Mouse (Mus musculus) ES-Bruce4 (cell line): ENCODE measurements at regions not wholly inside any gene's neighbourhood (a gene's known extent, or its start where the extent isn't known, plus 50 kb on each side); places are given as distances from the start of the nearest gene placed in this dataset.
"Not testable (repeated sequence)": the region's sequence is repeated elsewhere in the genome, so short reads cannot be mapped to it uniquely, and the experiment has no call there.

ENCODE experiments used
- H3K27ac ChIP-seq: 2 replicates; pipeline ENCODE4 v1.5.1; 2012; ENCODE audit warnings: low read length, inconsistent platforms; ENCODE audit not compliant: insufficient read depth
- H3K27me3 ChIP-seq: 2 replicates; pipeline ENCODE4 v1.6.1; 2012; ENCODE audit warnings: mild to moderate bottlenecking, low read length, inconsistent platforms; ENCODE audit not compliant: control insufficient read depth, poor library complexity, insufficient read depth, severe bottlenecking
- H3K36me3 ChIP-seq: 2 replicates; pipeline ENCODE4 v1.6.1; 2012; ENCODE audit warnings: inconsistent platforms, mild to moderate bottlenecking, low read length, moderate library complexity; ENCODE audit not compliant: control insufficient read depth, poor library complexity, insufficient read depth, severe bottlenecking
- H3K4me1 ChIP-seq: one replicate; pipeline ENCODE4 v1.8.1; 2011; ENCODE audit warnings: low read length; ENCODE audit not compliant: control insufficient read depth, insufficient read depth
- H3K4me3 ChIP-seq: 2 replicates; pipeline ENCODE4 v1.5.1; 2011; ENCODE audit warnings: low read depth, mild to moderate bottlenecking, low read length
- H3K9ac ChIP-seq: 2 replicates; pipeline ENCODE4 v1.6.1; 2012; ENCODE audit warnings: low read depth, mild to moderate bottlenecking, inconsistent platforms; ENCODE audit not compliant: poor library complexity, severe bottlenecking
- H3K9me3 ChIP-seq: replicated peaks from 2 replicates; pipeline ENCODE4 v1.6.1; 2012; ENCODE audit warnings: mild to moderate bottlenecking, low read length, inconsistent platforms; ENCODE audit not compliant: control insufficient read depth, poor library complexity, insufficient read depth, severe bottlenecking
- CTCF ChIP-seq: IDR thresholded peaks from one replicate; pipeline ENCODE4 v1.8.1; 2011; ENCODE audit warnings: low read depth, low read length
- EP300 ChIP-seq: IDR thresholded peaks from 2 replicates; pipeline ENCODE4 v1.6.1; 2011; ENCODE audit warnings: low read depth, low read length; ENCODE audit not compliant: insufficient read depth
- POLR2A ChIP-seq: IDR thresholded peaks from one replicate; pipeline ENCODE4 v1.8.1; 2011; ENCODE audit warnings: low read length; ENCODE audit not compliant: insufficient read depth

DNA sequence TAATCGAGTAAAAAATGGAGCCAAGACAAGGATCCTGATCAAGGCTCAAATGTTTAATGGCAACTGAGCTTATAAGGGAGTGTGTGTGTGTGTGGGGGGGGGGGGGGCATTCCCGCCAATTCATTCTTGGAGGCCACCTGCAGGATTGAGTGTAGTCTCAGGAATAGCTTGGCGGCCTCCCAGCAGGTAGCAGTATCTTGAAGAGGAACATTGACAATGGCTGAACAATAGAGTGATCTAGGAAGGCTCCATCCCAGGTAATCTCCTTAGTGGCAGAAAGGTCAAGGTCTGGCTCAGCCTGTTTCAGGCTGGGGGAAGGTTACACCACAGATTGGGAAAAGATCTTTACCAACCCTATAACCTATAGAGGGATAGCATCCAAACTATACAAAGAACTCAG is 1163.5 kb downstream of the Hace1 start:
- no peak overlapping the region for H3K4me3 ChIP-seq
- H3K27me3 ChIP-seq = no peaks in the 10 kb centered on the region
- no peaks in the 10 kb centered on the region for H3K4me1 ChIP-seq
- TF ChIP-seq EP300 = peak; percentile 45; the same call in 1 of the 2 replicates
- no peak for TF ChIP-seq POLR2A
- no peak for TF ChIP-seq CTCF
- no peak overlapping the region for H3K9ac ChIP-seq
- H3K27ac ChIP-seq = no peak overlapping the region; the same call in 1 of the 2 replicates
- H3K36me3 ChIP-seq = no peaks in the 10 kb centered on the region
- H3K9me3 ChIP-seq = 0 out of 2 replicates have a peak, but pooled peaks cover 2% of the 10 kb centered on the region

DNA sequence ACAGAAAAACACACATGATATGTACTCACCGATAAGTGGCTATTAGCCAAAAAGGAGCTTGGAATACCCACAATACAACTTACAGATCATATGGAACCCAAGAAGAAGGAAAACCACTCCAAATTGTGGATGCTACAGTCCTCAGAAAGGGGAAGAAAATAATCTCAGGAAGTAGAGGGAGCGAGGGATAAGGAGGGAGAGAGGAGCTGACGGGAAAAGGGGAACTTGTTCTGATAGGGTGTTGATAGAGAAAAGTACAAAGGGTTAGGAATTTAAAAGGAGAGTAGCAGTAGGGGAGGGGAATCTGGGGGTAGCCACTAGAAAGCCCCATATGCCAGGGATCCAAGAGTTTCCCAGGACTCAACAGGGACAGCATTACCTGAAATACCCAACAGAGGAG is 1164.5 kb downstream of the Hace1 start:
- Histone ChIP-seq H3K27ac (no peak overlapping the region), H3K9me3 (0 out of 2 replicates have a peak, but pooled peaks cover 2% of the 10 kb centered on the region), H3K27me3 (no peaks in the 10 kb centered on the region), H3K36me3 (no peaks in the 10 kb centered on the region), H3K9ac (no peak overlapping the region), H3K4me3 (no peak overlapping the region), H3K4me1 (no peaks in the 10 kb centered on the region)
- TF ChIP-seq POLR2A (no peak), EP300 (no peak), CTCF (no peak)

DNA sequence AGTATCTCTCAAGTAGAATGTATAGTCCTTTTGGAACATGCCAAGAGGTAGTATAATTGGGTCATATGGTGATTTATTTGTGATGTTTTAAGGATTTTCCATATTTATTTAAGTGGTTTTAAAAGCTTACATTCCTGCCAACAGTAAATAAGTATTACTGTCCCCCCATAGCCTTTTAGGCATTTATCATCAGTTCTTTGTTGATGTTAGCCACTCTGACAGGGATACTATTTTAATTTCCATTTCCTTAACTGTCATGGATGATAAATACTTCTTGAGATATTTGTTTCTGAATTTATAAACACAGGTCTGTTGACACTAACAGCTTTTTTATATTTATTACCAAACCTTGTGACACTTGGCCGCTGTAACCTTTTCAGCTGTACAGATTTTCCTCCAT is 1183.3 kb downstream of the Hace1 start:
- no peaks in the 10 kb centered on the region for H3K4me1 ChIP-seq
- H3K9ac ChIP-seq = no peak overlapping the region
- no peaks in the 10 kb centered on the region for H3K27me3 ChIP-seq
- no peak overlapping the region for H3K27ac ChIP-seq
- H3K4me3 ChIP-seq = no peak overlapping the region
- H3K9me3 ChIP-seq = no peaks in the 10 kb centered on the region
- H3K36me3 ChIP-seq = no peaks in the 10 kb centered on the region
- TF ChIP-seq CTCF = no peak
- TF ChIP-seq EP300 = no peak

DNA sequence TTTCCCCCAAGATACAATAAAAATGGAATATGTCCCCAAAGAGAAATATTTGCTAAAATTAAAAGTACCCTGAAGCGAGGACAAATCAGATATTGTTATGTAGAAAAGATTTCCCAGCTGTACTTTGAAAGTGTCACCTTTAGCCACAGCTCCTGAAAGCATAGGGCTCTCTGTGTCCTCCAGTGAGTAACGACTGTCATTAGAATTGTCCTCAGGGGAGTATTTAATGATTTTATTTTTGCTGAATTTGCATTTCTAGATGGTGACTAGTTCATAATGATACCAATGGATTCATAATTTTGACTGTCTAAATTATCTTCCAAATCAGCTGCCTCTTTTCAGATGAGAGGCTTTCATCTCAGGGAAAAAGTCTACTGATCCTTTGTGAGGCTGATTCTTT is 1201.1 kb downstream of the Hace1 start:
- Histone ChIP-seq H3K9me3 (no peaks in the 10 kb centered on the region), H3K27me3 (no peaks in the 10 kb centered on the region; the same call in 1 of the 2 replicates), H3K4me1 (no peaks in the 10 kb centered on the region), H3K27ac (no peak overlapping the region), H3K9ac (no peak overlapping the region), H3K36me3 (no peaks in the 10 kb centered on the region), H3K4me3 (no peak overlapping the region)
- TF ChIP-seq EP300 (no peak), CTCF (no peak), POLR2A (no peak)

DNA sequence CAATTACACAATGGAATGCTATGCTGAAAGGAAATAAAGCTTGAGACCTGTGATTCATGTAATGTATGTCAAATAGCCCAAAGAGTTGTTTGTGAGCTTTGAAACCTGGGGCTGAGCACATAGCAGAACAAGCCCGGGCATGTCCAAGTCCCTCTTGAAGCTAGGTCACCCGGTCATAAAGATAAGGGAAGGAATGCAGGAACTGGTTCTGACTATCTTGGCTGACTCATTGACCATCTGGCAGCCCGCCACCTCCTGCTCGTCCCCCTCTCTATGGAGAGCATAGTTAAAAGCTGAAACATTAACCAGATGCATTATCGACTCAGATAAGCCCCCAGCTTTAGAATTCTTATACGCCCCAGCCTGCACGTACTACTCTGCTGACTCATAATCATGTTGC is 1208.1 kb downstream of the Hace1 start:
- Histone ChIP-seq H3K27ac (peak overlapping the region; percentile 89), H3K9me3 (peaks cover 16% of the 10 kb centered on the region)
- not testable (repeated sequence) for H3K27me3 ChIP-seq, H3K36me3 ChIP-seq, H3K4me1 ChIP-seq, H3K4me3 ChIP-seq, H3K9ac ChIP-seq

DNA sequence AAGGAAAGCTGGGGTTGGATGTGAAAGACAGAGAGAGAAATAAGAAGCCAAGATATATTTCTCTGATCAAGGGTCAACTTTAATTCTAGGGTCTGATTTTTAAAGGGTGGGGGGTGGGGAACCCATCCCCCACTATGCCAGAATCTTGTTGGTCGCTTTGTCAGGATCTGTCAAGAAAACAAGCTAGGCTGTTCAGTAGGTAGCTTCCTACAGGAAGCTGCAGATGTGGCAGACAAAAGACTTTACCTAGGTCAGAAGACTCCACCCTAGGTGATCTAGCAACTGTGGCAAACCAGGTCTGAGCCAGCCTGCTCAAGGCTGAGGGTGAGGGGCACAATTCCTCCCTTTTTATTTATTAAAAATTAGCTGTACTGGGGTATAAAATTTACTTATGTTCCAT is 1236.6 kb downstream of the Hace1 start:
- no peak for TF ChIP-seq POLR2A
- TF ChIP-seq CTCF = no peak
- peak; percentile 87 for TF ChIP-seq EP300
- Histone ChIP-seq H3K9me3 (no peaks in the 10 kb centered on the region; the same call in 1 of the 2 replicates), H3K27ac (peak overlapping the region; percentile 98), H3K27me3 (no peaks in the 10 kb centered on the region), H3K36me3 (no peaks in the 10 kb centered on the region), H3K4me3 (no peak overlapping the region), H3K4me1 (no peaks in the 10 kb centered on the region), H3K9ac (no peak overlapping the region)

DNA sequence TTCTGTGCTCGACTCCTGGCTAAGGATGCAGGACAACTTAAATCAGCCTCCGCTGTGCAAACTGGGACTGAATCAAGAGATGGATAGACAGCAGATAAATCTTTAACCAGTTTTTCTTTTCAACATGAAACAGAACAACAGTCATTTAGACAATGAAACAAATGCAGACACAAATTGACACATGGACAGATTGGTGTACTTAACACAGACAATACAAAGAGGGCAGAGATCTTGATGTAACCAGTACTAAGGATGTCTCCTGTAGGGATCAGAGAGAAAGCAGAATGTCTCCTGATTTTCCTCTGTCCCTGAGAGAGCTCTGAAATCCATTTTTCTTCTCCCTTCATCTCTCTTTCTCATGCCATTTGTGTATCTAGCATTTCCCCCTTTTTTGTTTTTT is 1241.5 kb downstream of the Hace1 start:
- TF ChIP-seq CTCF (no peak), EP300 (no peak), POLR2A (no peak)
- H3K27ac ChIP-seq = peak overlapping the region; percentile 90
- H3K9me3 ChIP-seq = no peaks in the 10 kb centered on the region; the same call in 1 of the 2 replicates
- H3K27me3 ChIP-seq = no peaks in the 10 kb centered on the region
- no peaks in the 10 kb centered on the region; the same call in 1 of the 2 replicates for H3K36me3 ChIP-seq
- no peaks in the 10 kb centered on the region for H3K4me1 ChIP-seq
- no peak overlapping the region for H3K4me3 ChIP-seq
- H3K9ac ChIP-seq = peak overlapping the region; percentile 61
